Mouse (Mus musculus): ENCODE data around the gene Tcte1.
A peak's percentile ranks its signal among the peaks of the same experiment; 100 is the strongest.

Tcte1 gene

DNA sequence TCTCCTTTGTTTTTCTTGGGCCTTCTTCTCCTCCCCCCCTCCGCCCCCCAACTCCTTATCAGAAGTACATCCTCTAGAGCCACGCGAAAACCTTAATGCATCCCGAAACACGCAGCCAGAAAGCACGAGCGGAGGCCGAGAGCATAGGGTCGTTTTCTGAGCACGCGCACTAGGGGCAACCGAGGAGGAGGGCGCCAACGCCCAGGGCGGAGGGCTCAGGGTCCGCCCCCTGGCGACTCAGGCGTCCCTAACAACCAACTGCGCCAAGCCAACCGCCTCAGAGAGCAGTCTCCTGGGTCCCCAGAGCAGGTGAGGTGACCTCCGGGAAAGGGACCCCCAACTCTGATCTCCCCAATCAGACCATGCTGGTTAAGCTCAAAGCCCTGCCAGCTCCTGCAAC lies at the start of gene Tcte1:
Gene Tcte1 (plus strand): TSS at position 172 of the 400 bp plus-strand sequence.
- DNase-seq (ENCODE audit: low read depth, low spot score) = peak; percentile 50

DNA sequence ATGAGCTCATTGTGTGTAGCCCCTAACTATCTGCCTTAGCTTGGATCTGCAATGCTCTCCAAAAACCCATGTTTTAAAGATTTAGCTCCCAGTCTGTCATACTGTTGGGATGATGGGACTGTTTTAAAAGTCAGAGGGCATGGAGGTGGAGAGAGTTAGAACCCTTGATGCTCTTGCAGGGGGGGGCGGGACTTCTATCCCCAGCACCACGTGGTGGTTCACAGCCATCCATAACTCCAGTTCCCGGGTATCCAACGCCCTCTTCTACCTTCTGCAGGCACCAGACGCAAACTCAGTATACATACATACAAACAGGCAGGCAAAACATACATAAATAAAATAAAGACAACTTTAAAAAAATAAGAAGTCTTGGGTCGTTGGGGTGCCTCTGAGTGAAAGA lies 49.6 kb upstream of the Tcte1 start:
- no peak for DNase-seq (ENCODE audit: low read depth, low spot score)

DNA sequence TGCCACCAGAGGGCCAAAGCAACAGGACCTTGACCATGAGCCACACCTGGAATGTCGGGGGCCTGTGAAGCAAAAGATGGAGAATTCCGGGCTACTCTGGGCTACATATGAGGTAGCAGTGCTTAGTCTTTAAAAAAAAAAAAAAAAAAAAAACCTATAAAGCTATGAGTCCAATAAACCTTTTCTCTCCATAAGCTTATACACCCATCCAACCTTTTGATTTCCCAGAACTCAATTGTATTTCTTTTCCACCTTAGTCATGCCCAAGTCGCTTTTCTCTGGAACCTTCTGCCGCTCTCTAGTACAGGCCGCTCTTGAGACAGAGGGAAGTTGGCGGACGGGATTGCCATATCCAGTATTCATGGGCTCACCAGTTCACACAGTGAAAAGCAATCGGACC lies 49.1 kb upstream of the Tcte1 start:
- DNase-seq (ENCODE audit: low read depth, low spot score) = no peak

DNA sequence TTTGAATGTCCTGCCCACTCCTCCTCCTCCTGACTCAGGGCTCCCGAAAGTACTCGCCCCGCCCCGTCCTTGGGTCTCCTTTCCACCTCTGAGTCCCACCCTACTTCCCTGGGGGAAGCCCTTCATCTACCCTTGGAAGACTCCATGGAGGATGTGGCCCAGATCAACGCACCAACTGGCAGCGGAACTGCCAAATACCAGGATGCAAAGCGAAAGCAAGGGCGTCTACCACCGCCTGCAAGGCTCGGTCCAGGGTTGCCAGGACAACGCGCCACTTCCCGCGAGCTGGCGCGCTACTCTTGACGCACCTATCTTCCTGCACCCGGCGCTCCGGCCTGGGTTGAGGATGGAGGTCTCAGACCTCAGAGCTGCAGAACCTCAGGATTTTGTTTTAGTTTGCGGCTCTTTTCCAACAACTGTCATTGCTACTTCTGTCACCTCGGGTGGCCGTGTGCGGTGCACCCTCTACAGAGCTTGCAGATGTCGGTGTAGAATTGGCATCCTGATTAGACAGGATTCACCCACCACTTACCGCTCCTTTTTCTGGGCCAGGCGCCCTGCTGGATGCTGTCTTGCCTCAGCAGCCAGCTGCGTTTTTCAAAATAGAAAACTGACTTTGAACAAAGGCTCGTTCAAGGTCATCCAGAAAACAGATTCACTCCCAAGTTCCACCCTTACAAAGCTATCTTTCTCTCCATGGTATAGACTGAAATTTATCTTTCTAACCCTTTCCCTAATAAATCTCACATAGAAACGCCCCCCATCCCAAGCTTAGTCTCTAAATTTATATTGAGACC lies 48.4 kb upstream of the Tcte1 start, which contains the start of gene Spats1:
Gene Spats1 (minus strand): TSS at position 747 of the 797 bp plus-strand sequence.
- DNase-seq (ENCODE audit: low read depth, low spot score) = peak; percentile 22

DNA sequence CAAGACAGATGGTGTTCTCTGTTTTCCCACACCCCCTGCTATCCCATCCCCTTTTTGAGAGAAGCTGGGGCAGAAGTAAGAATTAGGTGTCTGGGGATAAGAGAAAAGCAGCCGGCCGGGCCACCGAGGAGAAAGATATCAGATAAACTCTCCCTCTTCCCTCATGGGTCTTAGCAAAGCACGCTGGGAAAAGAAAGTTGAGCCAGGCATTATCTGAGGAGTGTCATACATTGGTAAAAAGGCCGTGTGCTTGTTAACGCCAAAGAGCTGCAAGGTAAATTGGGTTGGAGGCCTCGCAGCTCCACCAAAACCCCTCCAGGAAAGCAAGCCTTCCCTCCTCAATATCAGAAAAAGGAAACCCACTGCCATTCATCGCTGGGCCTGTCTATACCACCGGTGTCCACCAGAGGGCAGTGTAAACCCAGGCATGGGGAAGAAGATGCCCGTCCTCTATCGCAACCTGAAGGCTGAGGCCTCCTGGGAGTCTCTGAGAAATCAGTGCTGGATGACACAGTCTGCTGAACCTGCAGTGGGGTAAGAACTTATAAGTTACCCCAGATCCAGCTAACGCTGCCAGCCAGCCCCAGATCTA lies 44.9 kb upstream of the Tcte1 start:
- peak; percentile 67 for DNase-seq (ENCODE audit: low read depth, low spot score)

DNA sequence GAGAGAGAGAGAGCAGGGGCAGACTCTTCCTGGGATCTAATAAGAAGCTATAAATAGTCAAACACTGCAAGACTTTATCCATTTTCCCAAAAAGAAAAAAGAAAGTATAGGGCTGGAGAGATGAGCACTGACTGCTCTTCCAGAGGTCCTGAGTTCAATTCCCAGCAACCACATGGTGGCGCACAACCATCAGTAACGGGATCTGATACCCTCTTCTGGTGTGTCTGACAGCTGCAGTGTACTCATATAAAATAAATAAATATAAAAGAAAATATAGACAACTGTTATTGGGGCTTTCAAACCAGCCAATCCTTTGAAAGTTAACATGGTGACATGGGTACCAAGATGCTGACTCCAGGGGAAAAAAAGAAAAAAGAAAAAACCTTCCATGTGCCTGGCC lies 42.8 kb upstream of the Tcte1 start:
- DNase-seq (ENCODE audit: low read depth, low spot score) = no peak

DNA sequence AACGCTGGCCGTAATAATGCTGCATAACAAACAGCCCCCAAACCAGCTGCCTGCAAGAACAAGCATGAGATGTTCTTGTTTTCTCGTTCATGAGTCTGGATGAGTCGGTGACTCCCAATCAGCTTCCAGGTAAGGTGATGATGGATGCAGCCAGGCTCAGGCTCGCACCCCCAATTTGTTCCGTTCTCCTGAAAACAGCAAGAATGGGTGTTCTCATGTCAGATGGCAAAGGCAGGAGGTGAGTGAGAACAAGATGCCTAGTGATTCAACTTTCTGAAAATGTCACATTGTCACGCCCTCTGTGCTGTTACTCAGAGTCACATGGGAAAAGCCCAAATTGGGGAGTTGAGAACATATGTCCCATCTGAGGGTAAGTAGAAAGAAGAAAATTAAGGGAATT lies 37.7 kb upstream of the Tcte1 start:
- no peak for DNase-seq (ENCODE audit: low read depth, low spot score)

DNA sequence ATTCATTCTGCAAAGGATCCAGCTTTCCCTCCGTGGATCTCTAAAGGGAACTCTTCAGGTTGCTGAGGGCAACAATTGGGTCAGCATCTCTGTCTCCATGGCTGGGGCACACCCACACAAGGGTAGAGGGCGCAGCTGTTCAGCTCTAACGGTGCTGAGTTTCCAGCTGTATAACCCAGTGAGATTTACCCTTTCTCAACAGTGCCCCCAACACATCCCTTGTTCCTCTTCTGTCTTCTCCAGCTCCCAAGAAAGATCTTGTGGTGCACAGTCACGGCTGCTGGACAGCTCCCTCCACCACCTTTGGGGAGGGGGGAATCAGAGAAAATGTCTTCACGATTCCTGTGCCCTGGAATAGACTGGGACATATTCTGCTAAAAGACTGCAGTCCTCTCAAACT lies 36.0 kb upstream of the Tcte1 start:
- DNase-seq (ENCODE audit: low read depth, low spot score) = no peak

DNA sequence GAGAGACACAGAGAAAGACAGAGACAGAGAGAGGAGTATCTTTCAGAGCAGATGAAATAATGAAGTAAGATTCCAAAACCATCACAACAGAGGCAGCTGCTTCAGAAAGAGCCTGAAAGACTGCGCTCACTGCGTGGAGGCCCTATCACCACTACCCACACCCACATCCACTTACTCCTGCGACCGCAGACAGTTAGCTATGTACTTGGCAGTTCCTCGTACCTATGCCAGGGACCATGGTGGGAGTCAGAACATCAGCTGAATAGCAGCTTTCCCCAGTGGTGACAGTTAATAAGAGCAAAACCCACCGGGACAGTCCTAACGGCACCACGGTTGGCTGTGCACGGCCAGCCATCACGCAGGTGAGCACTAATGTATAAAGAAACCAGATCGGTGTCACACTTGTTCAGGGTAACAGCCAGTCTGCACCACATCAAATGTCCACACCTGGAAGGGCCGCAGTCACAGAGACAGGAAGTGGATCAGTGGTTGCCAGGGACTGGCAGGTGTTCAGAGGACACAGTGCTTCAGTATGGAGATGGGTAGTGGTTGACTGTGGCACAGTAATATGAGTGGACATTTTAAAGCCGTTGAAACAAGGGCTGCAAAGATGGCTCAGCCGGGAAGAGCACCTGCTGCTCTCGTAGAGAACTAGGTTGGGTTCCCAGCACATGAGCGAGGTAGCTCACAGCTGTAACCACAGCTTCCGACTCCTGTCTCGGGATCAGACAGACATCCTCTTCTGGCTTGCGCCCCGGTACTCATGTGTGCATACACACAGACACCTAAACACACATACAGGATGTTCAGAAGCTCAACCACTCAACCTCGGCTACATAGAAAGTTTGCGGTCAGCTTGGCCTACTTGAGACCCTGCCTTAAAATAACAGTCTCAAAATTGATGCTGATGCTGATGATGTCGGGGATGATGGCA lies 34.6 kb upstream of the Tcte1 start:
- no peak for DNase-seq (ENCODE audit: low read depth, low spot score)

DNA sequence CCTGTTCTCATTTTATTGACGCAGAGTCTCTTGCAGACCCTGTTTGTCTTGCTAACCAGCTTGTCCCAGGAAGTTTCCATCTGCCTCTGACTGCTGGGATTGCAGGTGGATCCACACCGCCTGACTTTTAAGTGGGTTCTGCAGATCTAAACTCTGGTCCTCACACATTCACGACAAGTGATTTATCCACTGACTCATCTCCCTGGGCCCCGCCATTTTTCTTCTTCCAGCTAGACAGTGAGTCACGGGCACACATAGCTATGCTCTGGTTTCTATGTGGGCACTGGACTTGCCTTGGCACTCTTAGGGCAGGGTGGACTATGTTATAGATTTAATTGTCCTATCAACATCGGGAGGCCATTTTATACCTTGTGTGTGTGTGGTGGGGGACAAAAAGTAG lies 33.5 kb upstream of the Tcte1 start:
- no peak for DNase-seq (ENCODE audit: low read depth, low spot score)

DNA sequence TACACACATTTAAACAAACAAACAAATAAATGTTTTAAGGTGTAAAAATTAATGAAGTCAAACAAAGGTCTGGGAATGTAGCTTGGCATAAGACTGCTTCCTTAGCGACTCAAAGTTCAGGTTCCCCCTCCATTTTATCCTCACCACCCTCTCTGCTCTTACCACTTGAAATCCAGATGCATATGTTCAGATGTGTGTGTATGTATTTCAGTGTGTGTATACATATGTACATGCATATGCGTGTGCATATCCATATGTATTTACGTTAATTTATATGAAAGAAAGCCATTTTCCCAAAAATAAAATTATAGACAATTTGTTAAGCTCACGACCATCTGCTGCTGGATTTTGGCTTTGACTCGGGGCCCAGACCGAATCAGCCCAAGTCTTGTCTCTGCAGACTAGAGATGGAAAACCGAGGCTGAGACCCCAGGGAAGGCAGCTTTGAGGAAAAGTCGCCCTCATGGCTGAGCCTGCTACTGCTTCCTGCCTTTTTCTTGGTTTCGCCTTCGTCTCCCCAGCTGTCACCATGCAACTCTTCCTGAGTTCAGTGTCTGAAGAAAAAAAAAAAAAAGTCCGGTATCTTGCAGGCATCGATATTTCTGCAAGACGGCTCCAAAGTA lies 32.6 kb upstream of the Tcte1 start:
- no peak for DNase-seq (ENCODE audit: low read depth, low spot score)

DNA sequence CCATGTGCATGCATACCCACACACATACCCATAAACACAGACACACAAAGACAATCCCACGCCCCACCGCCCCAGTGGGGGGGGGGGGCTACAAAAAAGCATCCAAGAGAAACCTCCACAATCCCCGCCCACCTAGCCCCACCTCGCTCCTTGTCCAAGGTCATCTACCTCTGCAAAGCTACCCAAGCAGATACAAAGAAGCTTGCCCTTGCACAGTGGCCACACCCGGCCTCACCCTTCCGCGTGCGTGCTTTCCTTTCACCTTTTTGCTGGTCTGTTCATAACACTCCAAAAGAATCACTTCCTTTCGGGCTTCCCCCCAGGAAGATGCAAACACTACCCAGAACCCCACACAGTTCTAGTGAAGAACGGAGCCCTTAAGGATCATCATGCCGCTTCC lies 27.8 kb upstream of the Tcte1 start:
- DNase-seq (ENCODE audit: low read depth, low spot score) = no peak

DNA sequence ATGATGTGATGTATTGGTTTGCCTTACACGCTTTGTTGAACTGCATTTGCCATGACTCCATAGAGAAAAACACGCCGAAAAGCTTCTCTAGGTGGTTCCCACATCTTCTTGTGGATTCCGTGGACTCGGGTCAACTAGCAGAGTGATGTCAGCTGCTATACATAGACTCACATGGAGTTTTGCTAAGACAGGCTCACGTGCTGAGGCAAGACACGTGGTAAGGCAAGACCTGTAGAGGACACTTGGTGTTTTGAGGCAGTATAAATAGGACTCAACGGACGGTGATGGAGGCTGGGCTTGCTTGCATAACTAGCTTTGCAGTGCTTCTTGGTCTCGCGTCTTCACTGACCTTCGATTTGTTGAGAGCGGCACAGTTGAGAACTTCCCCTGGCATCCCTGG lies 24.8 kb upstream of the Tcte1 start:
- DNase-seq (ENCODE audit: low read depth, low spot score) = no peak

DNA sequence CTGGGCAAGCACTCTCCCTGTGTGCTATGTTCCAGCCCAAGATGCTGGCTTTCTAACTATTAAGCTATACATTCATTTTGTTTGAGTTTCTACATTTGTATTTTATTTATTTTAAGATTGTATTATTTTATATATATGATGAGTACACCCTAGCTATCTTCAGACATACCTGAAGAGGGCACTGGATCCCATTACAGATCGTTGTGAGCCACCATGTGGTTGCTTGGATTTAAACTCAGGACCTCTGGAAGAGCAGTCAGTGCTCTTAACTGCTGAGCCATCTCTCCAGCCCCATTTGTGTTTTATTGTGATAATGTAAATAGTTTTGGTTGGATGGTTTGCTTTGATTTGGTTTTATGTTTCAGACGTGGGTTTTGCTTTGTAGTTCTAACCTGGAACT lies 23.7 kb upstream of the Tcte1 start:
- no peak for DNase-seq (ENCODE audit: low read depth, low spot score)

DNA sequence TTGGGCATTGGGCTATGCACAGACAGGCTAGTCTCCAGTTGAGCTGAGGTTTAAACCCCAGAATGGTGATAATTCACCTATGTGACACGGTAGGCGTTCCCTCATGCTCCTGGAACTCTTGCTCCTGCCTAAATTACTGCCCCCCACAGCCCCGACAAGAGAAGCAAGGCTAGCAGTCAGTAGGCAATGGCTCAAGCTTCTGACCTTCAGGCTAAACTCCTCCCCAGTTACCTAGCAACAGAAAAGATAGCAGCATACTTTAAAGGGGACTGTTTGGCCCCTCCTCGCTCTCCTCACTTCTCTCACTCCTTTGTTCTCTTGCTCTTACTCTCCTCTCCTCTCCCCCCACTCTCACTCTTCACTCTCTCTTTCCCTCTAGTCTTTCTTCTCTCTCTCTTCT lies 22.3 kb upstream of the Tcte1 start:
- no peak for DNase-seq (ENCODE audit: low read depth, low spot score)

DNA sequence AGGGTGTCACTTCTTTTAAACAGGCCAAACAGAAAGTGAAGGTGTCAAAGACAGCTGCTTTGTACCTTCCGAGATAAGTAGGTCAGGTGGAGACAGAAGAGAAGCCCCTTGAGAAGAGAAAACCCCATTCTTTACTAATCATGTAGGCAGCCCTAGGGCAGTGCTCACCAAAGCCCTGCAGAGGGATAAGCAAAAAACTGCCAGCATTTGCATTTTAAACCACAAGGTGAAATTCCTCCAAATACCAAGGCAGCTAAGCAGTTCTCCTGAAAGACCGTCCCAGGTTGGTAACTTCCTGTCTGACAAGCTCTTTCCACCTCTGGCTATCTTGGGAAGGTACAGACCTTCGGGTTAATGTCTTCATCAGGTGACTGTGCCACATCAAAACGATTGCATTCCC lies 20.9 kb upstream of the Tcte1 start:
- DNase-seq (ENCODE audit: low read depth, low spot score) = no peak

DNA sequence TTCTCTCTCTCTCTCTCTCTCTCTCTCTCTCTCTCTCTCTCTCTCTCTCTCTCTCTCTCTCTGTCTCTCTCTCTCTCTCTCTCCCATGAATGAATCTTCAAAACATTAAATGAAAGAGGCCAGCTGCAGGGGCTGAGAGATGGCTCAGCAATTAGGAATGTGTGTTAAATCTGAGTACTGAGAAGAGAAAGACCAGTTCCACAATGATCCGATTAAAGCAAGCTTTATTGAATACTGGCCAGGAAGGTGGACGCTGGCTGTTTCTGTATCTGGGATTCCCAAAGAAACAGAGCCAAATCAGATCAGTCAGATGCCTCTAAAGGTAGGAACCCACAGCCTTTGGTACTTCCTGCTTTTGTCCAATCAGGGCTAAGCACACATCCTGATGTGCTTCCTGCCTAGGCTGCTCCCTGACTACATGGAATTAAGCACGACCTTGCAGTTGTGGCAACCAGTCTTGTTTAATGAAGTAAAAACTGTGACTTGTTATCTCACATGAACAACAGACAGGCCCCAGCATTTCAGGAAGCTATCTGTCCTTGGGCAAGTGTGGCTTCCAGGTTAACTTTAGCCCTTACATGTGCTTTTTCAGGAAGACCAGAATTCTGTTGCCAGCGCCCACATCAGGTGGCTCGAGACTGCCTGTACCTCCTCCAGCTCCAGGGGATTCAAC lies 19.8 kb upstream of the Tcte1 start:
- DNase-seq (ENCODE audit: low read depth, low spot score) = no peak

DNA sequence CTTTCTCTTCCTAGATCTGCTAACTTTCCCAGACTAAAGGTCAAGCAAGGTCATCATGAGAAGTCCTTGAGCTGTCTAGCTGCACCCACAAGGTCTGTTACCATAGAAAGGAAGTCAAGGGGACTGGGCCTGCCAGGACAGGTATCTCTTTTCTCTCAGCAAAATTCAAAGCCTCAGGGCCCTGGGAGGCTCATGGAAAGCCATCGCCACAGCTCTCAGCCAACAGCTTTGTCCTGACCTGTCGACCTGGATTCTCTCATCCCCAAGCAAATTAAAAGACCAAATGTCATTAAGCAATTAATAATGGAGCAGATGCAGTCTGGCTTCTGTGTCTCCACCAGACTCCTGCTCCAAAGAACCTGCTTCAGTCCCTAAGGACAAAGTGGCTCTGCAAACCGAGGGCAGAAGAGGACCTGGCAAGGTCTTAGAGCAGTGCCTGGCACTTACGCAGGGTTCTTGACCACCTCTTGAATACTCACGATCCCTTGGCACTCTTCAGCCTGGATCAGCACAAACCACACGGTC lies 17.2 kb upstream of the Tcte1 start:
- DNase-seq (ENCODE audit: low read depth, low spot score) = no peak

DNA sequence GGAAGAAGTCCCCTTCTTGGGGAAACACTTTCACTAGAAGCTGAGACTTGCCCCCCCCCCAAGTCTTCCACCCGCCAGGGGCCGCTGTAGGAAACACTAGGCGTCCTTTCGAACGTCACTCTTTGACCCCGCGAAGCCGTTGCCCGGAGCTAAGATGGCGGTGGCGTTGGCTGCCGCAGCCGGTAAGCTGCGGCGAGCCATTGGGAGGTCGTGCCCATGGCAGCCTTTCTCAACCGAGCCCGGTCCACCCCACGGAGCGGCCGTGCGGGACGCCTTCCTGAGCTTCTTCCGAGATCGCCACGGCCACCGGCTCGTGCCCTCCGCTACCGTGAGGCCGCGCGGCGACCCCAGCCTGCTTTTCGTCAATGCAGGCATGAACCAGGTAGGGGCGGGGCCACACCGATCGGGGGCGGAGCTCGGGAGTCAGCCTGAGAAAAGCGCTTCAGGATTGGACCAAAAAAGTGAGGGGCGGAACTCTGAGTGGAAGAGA lies 16.5 kb upstream of the Tcte1 start, which contains the start of gene Aars2:
Gene Aars2 (plus strand): TSS at position 142 of the 490 bp plus-strand sequence.
- DNase-seq (ENCODE audit: low read depth, low spot score) = peak; percentile 89

DNA sequence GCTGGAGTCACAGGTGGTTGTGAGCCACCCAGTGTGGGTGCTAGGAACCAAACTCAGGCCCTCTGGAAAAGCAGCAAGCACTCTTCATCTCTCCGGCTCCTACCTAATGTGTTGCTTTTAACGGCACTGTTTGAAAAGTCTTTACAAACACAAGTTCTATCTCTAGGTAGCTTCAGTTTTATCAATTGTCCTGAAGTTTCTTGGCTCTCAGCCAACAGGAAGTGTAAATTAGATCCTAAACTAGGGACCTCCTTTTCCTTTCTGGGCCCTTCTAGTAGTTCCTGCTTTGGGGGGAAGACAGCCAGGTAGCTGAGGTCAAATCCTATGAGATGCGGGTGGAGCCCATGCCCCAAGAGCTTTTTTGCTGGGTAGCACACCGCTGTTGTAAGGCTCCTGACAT lies 12.4 kb upstream of the Tcte1 start:
- DNase-seq (ENCODE audit: low read depth, low spot score) = no peak

DNA sequence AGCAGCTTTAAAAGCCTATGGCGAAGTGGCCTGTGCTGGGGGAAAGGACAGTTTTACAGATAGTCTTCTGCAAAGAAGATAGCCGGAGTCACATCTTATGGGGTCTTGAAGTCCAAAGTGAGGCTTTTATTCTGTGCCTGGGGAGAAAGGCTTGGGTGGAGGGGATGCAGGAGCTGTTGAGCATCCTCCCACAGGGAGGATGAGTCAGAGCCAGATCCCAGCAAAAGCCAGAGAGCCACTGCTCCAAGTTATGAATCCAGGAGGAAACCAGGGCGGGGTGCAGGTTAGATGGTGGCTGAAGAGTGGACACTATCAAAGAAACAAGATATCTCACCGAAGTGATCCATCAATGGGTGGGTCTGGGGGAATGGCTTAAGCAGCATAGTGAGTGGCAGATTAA lies 11.5 kb upstream of the Tcte1 start:
- DNase-seq (ENCODE audit: low read depth, low spot score) = no peak

All from embryo, embryonic 11.5 days (tissue).